Mouse (Mus musculus) lung, embryonic 14.5 days (tissue): ENCODE measurements around the gene Siglecf. TPM values are rescaled to one million over a fixed set of nuclear protein-coding genes. Genes with fewer than 3 reads are reported as not detected.
A peak's percentile ranks its signal among the peaks of the same experiment; 100 is the strongest.

ENCODE experiments used
- ATAC-seq: fragments of 200-750 bp; cut with Nextera tagmentation; 2 replicates; pipeline ENCODE4 v1.8.0; 2017; ENCODE audit warnings: mild to moderate bottlenecking, moderate TSS enrichment, moderate library complexity; ENCODE audit not compliant: insufficient read depth
- DNase-seq: peaks from one replicate; pipeline ENCODE4 v3.0.0-alpha.2; 2015
- H3K27ac ChIP-seq: fragments of 300-500 bp; sonication (generic); 2 replicates; pipeline ENCODE4 v1.5.1; 2014; ENCODE audit warnings: low read depth, mild to moderate bottlenecking, moderate library complexity
- H3K27me3 ChIP-seq: fragments of 300-500 bp; sonication (generic); 2 replicates; pipeline ENCODE4 v1.6.1; 2014; ENCODE audit warnings: low read length, control low read depth; ENCODE audit not compliant: insufficient read depth
- H3K36me3 ChIP-seq: fragments of 300-500 bp; sonication (generic); 2 replicates; pipeline ENCODE4 v1.6.1; 2014; ENCODE audit warnings: control low read depth; ENCODE audit not compliant: insufficient read depth
- H3K4me1 ChIP-seq: fragments of 300-500 bp; sonication (generic); 2 replicates; pipeline ENCODE4 v1.6.1; 2014; ENCODE audit warnings: antibody characterized with exemption, control low read depth; ENCODE audit not compliant: insufficient read depth
- H3K4me2 ChIP-seq: fragments of 300-500 bp; sonication (generic); 2 replicates; pipeline ENCODE4 v1.6.1; 2014; ENCODE audit warnings: mild to moderate bottlenecking
- H3K4me3 ChIP-seq: fragments of 300-500 bp; sonication (generic); 2 replicates; pipeline ENCODE4 v1.5.1; 2014; ENCODE audit warnings: low read depth, low read length
- H3K9ac ChIP-seq: fragments of 300-500 bp; sonication (generic); 2 replicates; pipeline ENCODE4 v1.6.1; 2014
- H3K9me3 ChIP-seq: fragments of 300-500 bp; sonication (generic); 2 replicates; pipeline ENCODE4 v1.6.1; 2016; ENCODE audit warnings: low read depth, low read length, control low read depth
- CTCF ChIP-seq: IDR thresholded peaks from 2 replicates; pipeline ENCODE4 v1.5.1; 2016; ENCODE audit warnings: antibody characterized with exemption, low read depth
- WGBS: fragments of 180-500 bp; shearing (Covaris S2); extraction: QIAGEN DNeasy Blood & Tissue Kit; methylation state at CpG from one replicate; pipeline ENCODE4 v1.1.7; 2014; 5-methylcytosine and 5-hydroxymethylcytosine counted together
- polyA plus RNA-seq: library from polyadenylated mRNA; unstranded; fragments of >200 nt; fragmentation: Nextera tagmentation; extraction: Ambion mirVana; gene quantifications from 2 replicates; pipeline ENCODE4 v1.2.1, GENCODE M21; 2014

The Siglecf gene
- polyA plus RNA-seq, 1 experiment from 2014 or later: 0.13 TPM

GRCm38 (mm10) chr7:43362021-43362420 is 10.9 kb downstream of the Siglecf start:
- Histone ChIP-seq H3K4me2 (no peak overlapping the region), H3K9ac (no peak overlapping the region), H3K27ac (no peak overlapping the region), H3K9me3 (no peaks in the 10 kb centered on the region), H3K27me3 (no peaks in the 10 kb centered on the region), H3K4me1 (no peaks in the 10 kb centered on the region), H3K36me3 (no peaks in the 10 kb centered on the region), H3K4me3 (no peak overlapping the region)
- no peak for DNase-seq
- no peak for ATAC-seq
- no peak for TF ChIP-seq CTCF
- WGBS: 64% methylated on average over 4 of the region's 4 CpGs

- no peak overlapping the region for H3K4me3 ChIP-seq
- 16% methylated on average over 5 of the region's 5 CpGs for WGBS
- no peaks in the 10 kb centered on the region for H3K4me1 ChIP-seq
- TF ChIP-seq CTCF: peak; percentile 72
- H3K4me2 ChIP-seq: no peak overlapping the region
- H3K36me3 ChIP-seq: no peaks in the 10 kb centered on the region
- H3K27me3 ChIP-seq: no peaks in the 10 kb centered on the region
- H3K27ac ChIP-seq: no peak overlapping the region
- no peak for ATAC-seq
- no peak overlapping the region for H3K9ac ChIP-seq
- DNase-seq: peak; percentile 78
- H3K9me3 ChIP-seq: no peaks in the 10 kb centered on the region
Observed at GRCm38 (mm10) chr7:43378226-43378625, 27.1 kb downstream of the Siglecf start.

GRCm38 (mm10) chr7:43392349-43393121 is 41.4 kb downstream of the Siglecf start:
- H3K27ac ChIP-seq: no peak overlapping the region
- no peak for TF ChIP-seq CTCF
- H3K4me1 ChIP-seq: no peaks in the 10 kb centered on the region
- no peak overlapping the region for H3K4me2 ChIP-seq
- H3K27me3 ChIP-seq: no peaks in the 10 kb centered on the region
- peak; percentile 4 for DNase-seq
- WGBS: 55% methylated on average over 8 of the region's 8 CpGs
- ATAC-seq: no peak
- H3K9me3 ChIP-seq: no peaks in the 10 kb centered on the region
- H3K36me3 ChIP-seq: no peaks in the 10 kb centered on the region
- no peak overlapping the region for H3K4me3 ChIP-seq
- no peak overlapping the region for H3K9ac ChIP-seq

- Histone ChIP-seq H3K27ac (no peak overlapping the region), H3K27me3 (no peaks in the 10 kb centered on the region), H3K9me3 (no peaks in the 10 kb centered on the region), H3K4me1 (no peaks in the 10 kb centered on the region), H3K4me3 (no peak overlapping the region), H3K4me2 (no peak overlapping the region), H3K9ac (no peak overlapping the region), H3K36me3 (no peaks in the 10 kb centered on the region)
- TF ChIP-seq CTCF: no peak
- ATAC-seq (no peak), DNase-seq (no peak)
- 72% methylated on average over 2 of the region's 2 CpGs for WGBS
Observed at GRCm38 (mm10) chr7:43399501-43399900, 48.4 kb downstream of the Siglecf start.

GRCm38 (mm10) chr7:43402718-43403117 is 51.6 kb downstream of the Siglecf start:
- no peak overlapping the region for H3K4me3 ChIP-seq
- ATAC-seq: no peak
- TF ChIP-seq CTCF: no peak
- no peaks in the 10 kb centered on the region for H3K36me3 ChIP-seq
- H3K9me3 ChIP-seq: no peaks in the 10 kb centered on the region
- no peak overlapping the region for H3K9ac ChIP-seq
- no peaks in the 10 kb centered on the region for H3K4me1 ChIP-seq
- WGBS: 27% methylated on average over 2 of the region's 2 CpGs
- no peak for DNase-seq
- no peak overlapping the region for H3K27ac ChIP-seq
- H3K4me2 ChIP-seq: no peak overlapping the region
- no peaks in the 10 kb centered on the region for H3K27me3 ChIP-seq

- DNase-seq (no peak), ATAC-seq (no peak)
- Histone ChIP-seq H3K4me3 (no peak overlapping the region), H3K4me1 (no peaks in the 10 kb centered on the region), H3K4me2 (no peak overlapping the region), H3K9me3 (no peaks in the 10 kb centered on the region), H3K27me3 (no peaks in the 10 kb centered on the region), H3K36me3 (no peaks in the 10 kb centered on the region), H3K27ac (no peak overlapping the region), H3K9ac (no peak overlapping the region)
- 82% methylated on average over 3 of the region's 3 CpGs for WGBS
- no peak for TF ChIP-seq CTCF
Observed at GRCm38 (mm10) chr7:43407573-43407972, 56.4 kb downstream of the Siglecf start.

GRCm38 (mm10) chr7:43408131-43408553 is 57.0 kb downstream of the Siglecf start, which contains the start of gene Siglecg:
TSS of gene Siglecg (plus strand) at chr7:43408204.
- TF ChIP-seq CTCF: no peak
- H3K4me3 ChIP-seq: no peak within 1 kb of the TSS
- DNase-seq (no peak), ATAC-seq (no peak)
- no peaks in the 10 kb centered on the region for H3K36me3 ChIP-seq
- H3K4me2 ChIP-seq: no peak within 1 kb of the TSS
- H3K9me3 ChIP-seq: no peaks in the 10 kb centered on the region
- H3K4me1 ChIP-seq: no peaks in the 10 kb centered on the region
- H3K27ac ChIP-seq: no peak within 1 kb of the TSS
- 71% methylated on average over 4 of the region's 4 CpGs for WGBS
- H3K9ac ChIP-seq: no peak within 1 kb of the TSS
- no peaks in the 10 kb centered on the region for H3K27me3 ChIP-seq
